Mouse (Mus musculus): ENCODE results near the gene Sorcs2.

Sorcs2 gene

DNA sequence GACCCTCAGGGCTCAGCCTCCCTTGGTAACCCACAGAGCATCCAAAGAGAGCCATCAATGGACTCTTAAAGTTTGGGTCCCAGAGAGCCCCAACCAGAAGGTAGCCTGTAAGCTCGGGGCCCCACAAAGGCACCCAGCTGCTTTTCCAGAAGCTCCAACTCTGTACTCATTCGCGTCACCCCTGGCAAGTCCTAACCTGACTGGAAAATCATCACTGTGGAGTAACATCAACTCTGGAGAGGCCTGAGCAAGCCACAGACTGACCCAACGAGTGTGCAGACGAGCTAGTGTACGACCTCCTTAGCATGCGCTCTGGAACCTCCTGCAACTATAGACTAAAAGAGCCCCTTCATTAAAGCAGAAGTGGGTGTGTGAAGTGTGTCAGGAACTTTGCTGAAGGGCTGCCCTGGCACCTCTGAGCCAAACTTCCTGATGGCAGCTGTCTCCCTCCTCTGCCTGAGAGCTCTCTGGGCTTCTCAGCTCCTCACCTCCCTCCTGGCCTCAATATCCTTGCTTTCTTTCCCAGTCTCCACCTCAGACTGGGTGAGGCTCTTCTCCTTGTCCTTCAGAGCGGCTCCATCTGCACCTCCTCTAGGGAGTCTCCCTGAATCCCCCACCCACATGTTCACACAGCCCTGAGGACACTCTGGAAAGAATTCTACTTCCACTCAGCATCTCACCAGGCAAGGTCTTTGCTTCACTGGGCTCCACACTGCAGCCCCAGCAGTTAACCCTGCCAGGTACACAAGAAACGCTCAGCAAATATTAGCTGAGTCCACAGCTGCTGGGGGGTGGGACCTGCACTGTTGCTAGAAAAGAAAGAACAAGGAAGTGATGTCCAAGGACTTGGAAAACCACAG lies 8.0 kb downstream of the Sorcs2 start:
- no peak for DNase-seq

DNA sequence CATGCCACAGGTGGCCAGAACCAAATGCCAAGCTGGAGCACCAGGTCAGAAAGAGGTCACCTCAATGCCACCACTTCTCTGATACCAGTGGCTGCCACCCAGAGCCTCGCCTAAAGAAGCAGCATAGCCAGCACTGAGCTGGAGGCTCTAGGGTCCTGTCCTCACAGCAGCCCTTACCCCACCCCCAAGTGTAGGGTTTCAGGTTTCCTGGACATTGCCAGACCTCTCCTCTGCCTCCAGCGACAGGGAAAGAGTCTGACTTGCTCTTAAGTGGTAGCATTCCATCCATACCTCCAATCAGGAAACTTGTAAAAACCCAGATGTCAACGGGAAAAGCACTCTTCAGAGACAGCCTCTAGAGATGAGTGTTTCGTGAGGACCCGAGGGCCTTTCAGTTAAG lies 12.9 kb downstream of the Sorcs2 start:
- no peak for DNase-seq

DNA sequence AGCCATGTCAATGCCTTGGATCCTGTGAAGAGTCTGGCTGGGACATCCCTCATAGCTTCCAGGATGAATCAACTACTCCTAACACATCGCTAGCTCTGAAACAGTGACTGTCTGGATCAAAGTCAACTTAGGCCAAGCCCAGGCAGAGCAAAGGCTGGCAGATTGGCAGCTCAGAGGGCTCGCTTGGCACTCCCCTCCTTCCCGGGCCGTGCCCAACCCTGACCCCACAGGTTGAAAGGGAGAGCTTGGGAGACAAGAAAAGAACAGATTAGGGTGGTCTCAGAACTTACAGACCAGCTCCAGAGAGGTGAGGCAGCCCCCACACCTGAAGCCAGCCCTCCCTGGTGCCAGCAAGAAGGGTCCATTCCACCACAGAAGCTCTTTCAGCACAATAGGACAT lies 14.5 kb downstream of the Sorcs2 start:
- DNase-seq, result no peak

DNA sequence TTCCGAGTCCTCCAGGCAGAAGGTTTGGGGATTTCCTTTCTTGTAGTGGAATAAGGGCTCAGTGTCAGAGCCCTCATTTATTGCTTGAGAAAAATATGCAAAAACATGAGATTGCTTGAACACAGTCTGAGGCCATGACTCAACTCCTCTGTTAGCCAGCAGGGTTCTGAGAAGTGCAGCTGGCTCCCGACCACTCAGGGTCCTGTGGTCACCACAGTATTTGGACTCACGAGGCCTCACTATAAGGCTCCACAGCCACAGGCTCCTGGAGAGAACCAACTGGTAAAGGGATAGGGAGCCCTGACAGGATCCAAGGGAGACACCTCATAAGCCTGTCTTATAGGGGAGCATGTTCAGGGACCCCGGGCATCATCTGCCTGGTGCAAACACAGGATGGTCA lies 15.2 kb downstream of the Sorcs2 start:
- DNase-seq, result no peak

GRCm38 (mm10) chr5:36382134-36382693 lies 15.7 kb downstream of the Sorcs2 start:
- no peak for DNase-seq

DNA sequence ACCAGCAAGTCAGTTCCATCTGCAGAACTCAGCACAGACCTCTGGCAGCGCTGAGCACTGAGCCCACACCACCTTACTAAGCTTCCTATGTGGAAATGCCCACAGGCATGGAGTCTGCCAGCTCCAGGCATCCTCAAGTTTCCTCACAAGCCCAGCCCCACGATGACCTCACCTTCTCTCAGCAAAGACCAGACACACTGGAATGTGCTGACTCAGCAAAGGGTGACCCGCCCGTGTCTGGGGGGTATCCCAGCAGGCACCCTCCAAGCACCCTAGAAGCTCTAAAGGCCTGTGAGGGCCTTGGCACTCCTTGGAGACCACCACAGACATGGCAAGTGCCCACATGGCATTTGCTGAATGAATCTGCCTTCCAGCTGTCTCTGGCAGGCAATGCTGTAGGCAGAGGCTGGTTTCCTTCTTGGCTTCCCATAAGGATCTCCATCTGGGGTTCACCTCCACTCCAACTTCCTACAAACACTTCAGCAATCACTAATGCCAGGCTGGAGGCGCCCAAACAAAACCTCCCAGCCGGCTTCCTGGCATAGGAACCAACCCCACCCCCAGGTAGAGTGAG lies 17.9 kb downstream of the Sorcs2 start:
- peak; percentile 52 for DNase-seq

GRCm38 (mm10) chr5:36378370-36378738 lies 19.6 kb downstream of the Sorcs2 start:
- no peak for DNase-seq

GRCm38 (mm10) chr5:36377456-36378369 lies 20.2 kb downstream of the Sorcs2 start:
- DNase-seq, result no peak

GRCm38 (mm10) chr5:36375886-36376285 lies 22.1 kb downstream of the Sorcs2 start:
- DNase-seq, result no peak

GRCm38 (mm10) chr5:36374221-36375050 lies 23.5 kb downstream of the Sorcs2 start:
- no peak for DNase-seq

DNA sequence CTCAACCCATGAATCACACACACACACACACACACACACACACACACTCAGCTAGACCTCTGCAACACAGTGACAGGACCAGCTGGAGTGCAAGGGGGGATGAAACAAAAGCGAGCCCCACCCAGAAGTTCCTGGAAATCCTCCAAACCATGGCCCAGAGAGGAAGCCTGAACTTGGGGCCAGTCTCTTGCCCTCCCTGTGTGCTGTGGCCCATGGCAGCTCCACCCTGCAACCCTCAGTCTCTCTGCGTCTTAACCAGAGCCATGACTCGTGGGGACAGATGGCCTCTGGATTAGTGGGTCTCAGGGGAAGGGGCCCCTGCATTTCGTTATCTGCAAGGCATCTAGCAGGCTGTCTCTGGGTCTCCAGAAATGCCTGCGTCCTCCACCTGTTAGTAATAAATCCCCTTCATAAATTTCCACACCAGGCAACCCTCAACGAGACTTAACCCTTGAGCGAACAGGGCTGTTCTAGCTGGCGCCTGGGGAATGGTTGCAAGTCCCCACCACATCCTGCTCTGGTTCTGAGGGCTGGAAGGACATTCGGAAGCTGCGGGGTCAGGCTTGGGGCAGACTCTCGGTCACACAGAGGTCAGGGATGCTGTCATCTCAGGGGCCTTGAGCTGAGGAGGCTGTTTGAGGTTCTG lies 24.6 kb downstream of the Sorcs2 start:
- DNase-seq, result no peak

- DNase-seq, result no peak
Observed at GRCm38 (mm10) chr5:36371731-36372130, 26.2 kb downstream of the Sorcs2 start.

DNA sequence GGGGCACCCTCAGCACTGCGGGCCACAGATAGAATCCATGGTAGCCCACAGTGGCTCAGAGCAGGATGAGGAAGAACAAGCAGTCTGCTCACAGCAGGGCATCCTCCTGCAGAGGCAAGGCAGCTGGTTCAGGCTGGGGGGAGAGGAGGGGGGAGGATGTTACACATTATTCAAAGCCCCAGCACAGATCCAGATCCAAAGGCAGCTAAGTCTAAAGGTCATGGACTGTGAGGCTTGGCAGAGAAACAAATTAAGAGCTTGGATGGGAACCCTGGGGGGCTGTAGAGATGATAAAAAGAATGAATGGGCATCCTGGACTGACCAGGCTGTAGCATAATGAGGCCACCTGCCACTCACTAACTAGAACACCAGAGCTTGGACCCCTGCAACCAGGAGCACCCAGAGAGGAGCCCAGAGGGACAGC lies 28.7 kb downstream of the Sorcs2 start:
- no peak for DNase-seq

GRCm38 (mm10) chr5:36368511-36369135 lies 29.3 kb downstream of the Sorcs2 start:
- DNase-seq, result no peak

GRCm38 (mm10) chr5:36367911-36368310 lies 30.0 kb downstream of the Sorcs2 start:
- DNase-seq, result peak; percentile 38

DNA sequence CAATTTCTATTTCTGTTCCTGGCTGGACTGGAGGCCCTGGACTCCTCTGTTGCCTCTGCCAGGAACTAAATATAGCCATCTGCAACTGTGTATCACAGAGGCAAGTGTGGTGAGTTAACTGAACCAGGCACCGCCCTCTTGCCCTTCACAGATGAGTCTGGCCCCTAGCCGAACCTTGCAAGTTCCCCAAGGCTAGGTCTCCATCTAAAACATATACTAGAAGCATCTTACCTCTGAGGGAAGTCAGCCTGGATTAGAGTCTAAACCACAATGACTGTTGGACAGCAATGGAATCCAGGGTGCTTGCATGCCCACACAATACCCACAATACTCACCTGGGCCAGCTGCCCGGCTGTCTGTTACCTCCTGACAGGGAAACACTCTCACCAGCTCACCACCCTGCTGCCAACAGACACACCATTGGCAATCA lies 30.7 kb downstream of the Sorcs2 start:
- no peak for DNase-seq

GRCm38 (mm10) chr5:36361749-36362148 lies 36.2 kb downstream of the Sorcs2 start:
- no peak for DNase-seq

GRCm38 (mm10) chr5:36360343-36360742 lies 37.6 kb downstream of the Sorcs2 start:
- DNase-seq, result no peak

- DNase-seq, result peak; percentile 31
Observed at GRCm38 (mm10) chr5:36359535-36360243, 38.2 kb downstream of the Sorcs2 start.

GRCm38 (mm10) chr5:36358161-36358560 lies 39.8 kb downstream of the Sorcs2 start:
- DNase-seq, result no peak

Data from right cerebral cortex, postnatal 25 days (tissue).